Mouse (Mus musculus): Measurements from ENCODE around the gene Txn2. TPM values are rescaled to one million over a fixed set of nuclear protein-coding genes. Genes with fewer than 3 reads are reported as not detected.

The Txn2 gene
- polyA plus RNA-seq, 1 experiment from 2014 or later, result 177 TPM

DNA sequence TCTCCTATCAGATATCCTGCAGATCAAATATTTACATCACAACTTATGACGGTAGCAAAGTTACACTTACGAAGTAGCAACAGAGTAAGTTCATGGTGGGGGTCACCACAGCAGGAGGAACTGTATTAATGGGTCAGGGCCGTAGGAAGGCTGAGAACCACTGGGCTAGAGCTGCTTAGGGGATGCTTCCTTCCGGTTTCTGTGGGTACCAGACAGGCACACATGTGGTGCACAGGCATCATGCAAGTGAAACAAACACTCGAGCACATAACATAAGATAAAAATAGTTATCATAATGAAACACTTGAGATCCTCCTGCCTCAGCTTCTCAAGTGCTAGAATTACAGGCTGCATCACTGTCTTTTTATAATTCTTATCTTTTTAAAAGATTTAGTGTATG, 48.1 kb downstream of the Txn2 start:
- Histone ChIP-seq H3K27me3 (ENCODE audit: control insufficient read depth, insufficient read depth, low read depth, low read length) (no peaks in the 10 kb centered on the region), H3K9ac (ENCODE audit: low read depth, low read length) (no peak overlapping the region), H3K4me3 (ENCODE audit: low read depth, low read length) (no peak overlapping the region), H3K4me1 (ENCODE audit: control insufficient read depth, low read depth, low read length) (peaks cover 18% of the 10 kb centered on the region), H3K4me2 (ENCODE audit: low read depth, low read length) (no peak overlapping the region), H3K27ac (ENCODE audit: low read length) (no peak overlapping the region), H3K36me3 (ENCODE audit: control insufficient read depth, insufficient read depth) (no peaks in the 10 kb centered on the region), H3K9me3 (replicated peaks; ENCODE audit: control insufficient read depth, low read length) (no peaks in the 10 kb centered on the region)
- no peak for ATAC-seq (ENCODE audit: low read depth)
- WGBS (ENCODE audit: insufficient replicate concordance), result 47% methylated on average over 5 of the region's 5 CpGs

GRCm38 (mm10) chr15:77879756-77880155, 49.0 kb downstream of the Txn2 start:
- Histone ChIP-seq H3K36me3 (ENCODE audit: control insufficient read depth, insufficient read depth) (no peaks in the 10 kb centered on the region), H3K4me2 (ENCODE audit: low read depth, low read length) (no peak overlapping the region), H3K27ac (ENCODE audit: low read length) (no peak overlapping the region), H3K27me3 (ENCODE audit: control insufficient read depth, insufficient read depth, low read depth, low read length) (no peaks in the 10 kb centered on the region), H3K9ac (ENCODE audit: low read depth, low read length) (no peak overlapping the region), H3K4me3 (ENCODE audit: low read depth, low read length) (no peak overlapping the region), H3K4me1 (ENCODE audit: control insufficient read depth, low read depth, low read length) (peaks cover 18% of the 10 kb centered on the region), H3K9me3 (replicated peaks; ENCODE audit: control insufficient read depth, low read length) (no peaks in the 10 kb centered on the region)
- WGBS (ENCODE audit: insufficient replicate concordance), result 49% methylated on average over 3 of the region's 3 CpGs
- no peak for ATAC-seq (ENCODE audit: low read depth)

- no peak overlapping the region for H3K27ac ChIP-seq (ENCODE audit: low read length)
- no peak overlapping the region for H3K4me2 ChIP-seq (ENCODE audit: low read depth, low read length)
- no peaks in the 10 kb centered on the region for H3K36me3 ChIP-seq (ENCODE audit: control insufficient read depth, insufficient read depth)
- no peak overlapping the region for H3K4me3 ChIP-seq (ENCODE audit: low read depth, low read length)
- peaks cover 11% of the 10 kb centered on the region for H3K4me1 ChIP-seq (ENCODE audit: control insufficient read depth, low read depth, low read length)
- H3K27me3 ChIP-seq (ENCODE audit: control insufficient read depth, insufficient read depth, low read depth, low read length), result no peaks in the 10 kb centered on the region
- 63% methylated on average over 2 of the region's 2 CpGs for WGBS (ENCODE audit: insufficient replicate concordance)
- H3K9ac ChIP-seq (ENCODE audit: low read depth, low read length), result no peak overlapping the region
- H3K9me3 ChIP-seq (replicated peaks; ENCODE audit: control insufficient read depth, low read length), result no peaks in the 10 kb centered on the region
- ATAC-seq (ENCODE audit: low read depth), result no peak
Observed at GRCm38 (mm10) chr15:77877209-77877608, 51.6 kb downstream of the Txn2 start.

GRCm38 (mm10) chr15:77876716-77877115, 52.1 kb downstream of the Txn2 start:
- no peak for ATAC-seq (ENCODE audit: low read depth)
- whole genome bisulfite sequencing (ENCODE audit: insufficient replicate concordance), result 63% methylated on average over 3 of the region's 3 CpGs
- no peaks in the 10 kb centered on the region for H3K27me3 ChIP-seq (ENCODE audit: control insufficient read depth, insufficient read depth, low read depth, low read length)

DNA sequence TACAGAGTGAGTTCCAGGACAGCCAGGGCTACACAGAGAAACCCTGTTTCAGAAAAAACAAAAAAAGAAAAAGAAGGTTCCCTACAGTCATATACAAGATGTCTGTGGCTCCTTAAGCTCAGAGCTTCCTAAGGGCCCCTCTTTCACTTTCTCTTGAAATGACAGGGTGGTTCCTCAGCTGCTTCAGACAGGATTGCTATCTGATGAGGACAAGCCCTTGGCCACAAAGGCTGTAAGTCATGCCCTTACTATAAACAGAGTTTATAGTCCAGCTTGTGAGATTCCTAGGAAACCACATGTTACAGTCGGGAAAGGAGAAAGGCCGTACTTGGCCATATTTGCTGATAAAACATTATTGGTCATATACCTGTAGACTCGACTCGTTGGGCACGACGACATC, 52.9 kb downstream of the Txn2 start:
- no peak overlapping the region for H3K27ac ChIP-seq (ENCODE audit: low read length)
- H3K9ac ChIP-seq (ENCODE audit: low read depth, low read length), result no peak overlapping the region
- H3K4me2 ChIP-seq (ENCODE audit: low read depth, low read length), result no peak overlapping the region
- 74% methylated on average over 6 of the region's 6 CpGs for WGBS (ENCODE audit: insufficient replicate concordance)
- H3K9me3 ChIP-seq (replicated peaks; ENCODE audit: control insufficient read depth, low read length), result no peaks in the 10 kb centered on the region
- H3K4me1 ChIP-seq (ENCODE audit: control insufficient read depth, low read depth, low read length), result peaks cover 3% of the 10 kb centered on the region
- H3K36me3 ChIP-seq (ENCODE audit: control insufficient read depth, insufficient read depth), result no peaks in the 10 kb centered on the region
- no peaks in the 10 kb centered on the region for H3K27me3 ChIP-seq (ENCODE audit: control insufficient read depth, insufficient read depth, low read depth, low read length)
- ATAC-seq (ENCODE audit: low read depth), result no peak
- no peak overlapping the region for H3K4me3 ChIP-seq (ENCODE audit: low read depth, low read length)

More at GRCm38 (mm10) chr15:77876716-77877115, 52.1 kb downstream of the Txn2 start:
- Histone ChIP-seq H3K36me3 (ENCODE audit: control insufficient read depth, insufficient read depth) (no peaks in the 10 kb centered on the region), H3K27ac (ENCODE audit: low read length) (no peak overlapping the region), H3K4me3 (ENCODE audit: low read depth, low read length) (no peak overlapping the region), H3K9me3 (replicated peaks; ENCODE audit: control insufficient read depth, low read length) (no peaks in the 10 kb centered on the region), H3K4me2 (ENCODE audit: low read depth, low read length) (no peak overlapping the region), H3K9ac (ENCODE audit: low read depth, low read length) (no peak overlapping the region), H3K4me1 (ENCODE audit: control insufficient read depth, low read depth, low read length) (peaks cover 6% of the 10 kb centered on the region)

GRCm38 (mm10) chr15:77874807-77875206, 54.0 kb downstream of the Txn2 start:
- H3K9ac ChIP-seq (ENCODE audit: low read depth, low read length), result no peak overlapping the region
- H3K4me3 ChIP-seq (ENCODE audit: low read depth, low read length), result no peak overlapping the region
- no peaks in the 10 kb centered on the region for H3K9me3 ChIP-seq (replicated peaks; ENCODE audit: control insufficient read depth, low read length)
- H3K36me3 ChIP-seq (ENCODE audit: control insufficient read depth, insufficient read depth), result no peaks in the 10 kb centered on the region
- peaks cover 3% of the 10 kb centered on the region for H3K4me1 ChIP-seq (ENCODE audit: control insufficient read depth, low read depth, low read length)
- H3K27me3 ChIP-seq (ENCODE audit: control insufficient read depth, insufficient read depth, low read depth, low read length), result no peaks in the 10 kb centered on the region
- 71% methylated on average over 9 of the region's 9 CpGs for WGBS (ENCODE audit: insufficient replicate concordance)
- no peak overlapping the region for H3K27ac ChIP-seq (ENCODE audit: low read length)
- no peak for ATAC-seq (ENCODE audit: low read depth)
- H3K4me2 ChIP-seq (ENCODE audit: low read depth, low read length), result no peak overlapping the region

DNA sequence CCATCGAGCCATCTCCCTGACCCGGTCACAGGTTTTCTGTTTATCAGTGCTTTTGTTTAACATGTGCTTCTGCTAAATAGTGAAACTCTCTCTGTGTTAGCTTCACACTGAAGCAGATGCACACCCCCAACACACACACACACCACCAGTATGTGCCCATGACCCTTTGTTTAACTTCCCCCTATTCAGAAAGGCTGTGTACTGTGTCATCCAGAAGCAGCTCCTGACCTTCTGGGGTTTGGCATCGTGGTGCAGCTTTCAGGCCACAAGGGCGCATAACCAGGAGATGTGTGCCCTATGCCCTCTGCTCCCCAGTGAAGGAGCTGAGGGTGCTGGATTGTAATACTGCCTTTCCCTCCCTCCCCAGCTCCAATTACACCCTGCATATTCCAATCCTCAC, 54.5 kb downstream of the Txn2 start:
- Histone ChIP-seq H3K36me3 (ENCODE audit: control insufficient read depth, insufficient read depth) (no peaks in the 10 kb centered on the region), H3K4me2 (ENCODE audit: low read depth, low read length) (no peak overlapping the region), H3K27ac (ENCODE audit: low read length) (no peak overlapping the region), H3K9ac (ENCODE audit: low read depth, low read length) (no peak overlapping the region), H3K4me1 (ENCODE audit: control insufficient read depth, low read depth, low read length) (peaks cover 3% of the 10 kb centered on the region), H3K27me3 (ENCODE audit: control insufficient read depth, insufficient read depth, low read depth, low read length) (no peaks in the 10 kb centered on the region), H3K4me3 (ENCODE audit: low read depth, low read length) (no peak overlapping the region), H3K9me3 (replicated peaks; ENCODE audit: control insufficient read depth, low read length) (no peaks in the 10 kb centered on the region)
- WGBS (ENCODE audit: insufficient replicate concordance), result 44% methylated on average over 4 of the region's 4 CpGs
- no peak for ATAC-seq (ENCODE audit: low read depth)

DNA sequence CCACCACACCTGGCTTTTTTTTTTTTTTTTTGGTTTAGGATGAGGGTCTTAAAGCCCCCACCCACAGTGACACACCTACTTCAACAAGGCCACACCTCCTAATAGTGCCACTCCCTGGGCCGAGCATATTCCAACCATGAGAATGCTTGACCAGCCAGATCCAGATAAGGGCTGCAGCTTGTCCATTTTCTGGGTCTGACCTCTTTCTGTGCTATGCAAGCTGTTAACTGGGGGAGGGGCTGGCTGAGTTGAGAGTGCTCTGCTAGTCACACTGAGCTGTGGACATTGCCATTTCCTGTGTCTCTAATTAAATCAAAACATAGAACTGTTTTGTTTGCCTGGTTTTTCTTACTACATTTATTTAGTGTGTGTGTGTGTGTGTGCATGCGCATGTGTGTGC, 55.2 kb downstream of the Txn2 start:
- H3K4me2 ChIP-seq (ENCODE audit: low read depth, low read length), result no peak overlapping the region
- ATAC-seq (ENCODE audit: low read depth), result no peak
- no peak overlapping the region for H3K27ac ChIP-seq (ENCODE audit: low read length)
- peaks cover 3% of the 10 kb centered on the region for H3K4me1 ChIP-seq (ENCODE audit: control insufficient read depth, low read depth, low read length)
- H3K9me3 ChIP-seq (replicated peaks; ENCODE audit: control insufficient read depth, low read length), result no peaks in the 10 kb centered on the region
- no peak overlapping the region for H3K4me3 ChIP-seq (ENCODE audit: low read depth, low read length)
- H3K27me3 ChIP-seq (ENCODE audit: control insufficient read depth, insufficient read depth, low read depth, low read length), result no peaks in the 10 kb centered on the region
- no peaks in the 10 kb centered on the region for H3K36me3 ChIP-seq (ENCODE audit: control insufficient read depth, insufficient read depth)
- WGBS (ENCODE audit: insufficient replicate concordance), result 72% methylated on average over 2 of the region's 2 CpGs
- no peak overlapping the region for H3K9ac ChIP-seq (ENCODE audit: low read depth, low read length)

- WGBS (ENCODE audit: insufficient replicate concordance), result 73% methylated on average over 3 of the region's 3 CpGs
- H3K9me3 ChIP-seq (replicated peaks; ENCODE audit: control insufficient read depth, low read length), result no peaks in the 10 kb centered on the region
- no peak for ATAC-seq (ENCODE audit: low read depth)
Observed at GRCm38 (mm10) chr15:77872996-77873395, 55.8 kb downstream of the Txn2 start.

More at GRCm38 (mm10) chr15:77872996-77873395, 55.8 kb downstream of the Txn2 start:
- H3K4me2 ChIP-seq (ENCODE audit: low read depth, low read length), result no peak overlapping the region
- H3K27me3 ChIP-seq (ENCODE audit: control insufficient read depth, insufficient read depth, low read depth, low read length), result no peaks in the 10 kb centered on the region
- no peak overlapping the region for H3K9ac ChIP-seq (ENCODE audit: low read depth, low read length)
- H3K36me3 ChIP-seq (ENCODE audit: control insufficient read depth, insufficient read depth), result no peaks in the 10 kb centered on the region
- H3K4me1 ChIP-seq (ENCODE audit: control insufficient read depth, low read depth, low read length), result peaks cover 3% of the 10 kb centered on the region
- H3K27ac ChIP-seq (ENCODE audit: low read length), result no peak overlapping the region
- H3K4me3 ChIP-seq (ENCODE audit: low read depth, low read length), result no peak overlapping the region
